Mouse (Mus musculus) forebrain, embryonic 12.5 days (tissue): Measurements from ENCODE around the gene Pdgfb. TPM values are rescaled to one million over a fixed set of nuclear protein-coding genes. Genes with fewer than 3 reads are reported as not detected.

ENCODE experiments used
- ATAC-seq: fragments of 200-750 bp; cut with Nextera tagmentation; 2 replicates; pipeline ENCODE4 v1.8.0; 2017; ENCODE audit warnings: moderate TSS enrichment; ENCODE audit not compliant: low FRiP score
- H3K27ac ChIP-seq: fragments of 300-500 bp; sonication (generic); 2 replicates; pipeline ENCODE4 v1.5.1; 2016; ENCODE audit warnings: mild to moderate bottlenecking
- H3K27me3 ChIP-seq: fragments of 300-500 bp; sonication (generic); 2 replicates; pipeline ENCODE4 v1.6.1; 2016; ENCODE audit warnings: mild to moderate bottlenecking
- H3K36me3 ChIP-seq: fragments of 300-500 bp; sonication (generic); replicated peaks from 2 replicates; pipeline ENCODE4 v1.6.1; 2016; ENCODE audit warnings: mild to moderate bottlenecking
- H3K4me1 ChIP-seq: fragments of 300-500 bp; sonication (generic); 2 replicates; pipeline ENCODE4 v1.6.1; 2016
- H3K4me2 ChIP-seq: fragments of 300-500 bp; sonication (generic); 2 replicates; pipeline ENCODE4 v1.6.1; 2016; ENCODE audit warnings: mild to moderate bottlenecking, moderate library complexity
- H3K4me3 ChIP-seq: fragments of 300-500 bp; sonication (generic); replicated peaks from 2 replicates; pipeline ENCODE4 v1.5.1; 2016; ENCODE audit warnings: mild to moderate bottlenecking
- H3K9ac ChIP-seq: fragments of 300-500 bp; sonication (generic); 2 replicates; pipeline ENCODE4 v1.6.1; 2016; ENCODE audit warnings: mild to moderate bottlenecking
- H3K9me3 ChIP-seq: fragments of 300-500 bp; sonication (generic); 2 replicates; pipeline ENCODE4 v1.6.1; 2016
- WGBS: fragments of 180-500 bp; shearing (Covaris S2); methylation state at CpG from one replicate; pipeline ENCODE4 v1.1.7; 2016; 5-methylcytosine and 5-hydroxymethylcytosine counted together
- polyA plus RNA-seq: library from polyadenylated mRNA; unstranded; fragments of >200 nt; fragmentation: Nextera tagmentation; extraction: Ambion mirVana; gene quantifications from 2 replicates; pipeline ENCODE4 v1.2.1, GENCODE M21; 2016

Gene Pdgfb
- 2.1 and 2.3 TPM in 2 replicates for polyA plus RNA-seq

DNA sequence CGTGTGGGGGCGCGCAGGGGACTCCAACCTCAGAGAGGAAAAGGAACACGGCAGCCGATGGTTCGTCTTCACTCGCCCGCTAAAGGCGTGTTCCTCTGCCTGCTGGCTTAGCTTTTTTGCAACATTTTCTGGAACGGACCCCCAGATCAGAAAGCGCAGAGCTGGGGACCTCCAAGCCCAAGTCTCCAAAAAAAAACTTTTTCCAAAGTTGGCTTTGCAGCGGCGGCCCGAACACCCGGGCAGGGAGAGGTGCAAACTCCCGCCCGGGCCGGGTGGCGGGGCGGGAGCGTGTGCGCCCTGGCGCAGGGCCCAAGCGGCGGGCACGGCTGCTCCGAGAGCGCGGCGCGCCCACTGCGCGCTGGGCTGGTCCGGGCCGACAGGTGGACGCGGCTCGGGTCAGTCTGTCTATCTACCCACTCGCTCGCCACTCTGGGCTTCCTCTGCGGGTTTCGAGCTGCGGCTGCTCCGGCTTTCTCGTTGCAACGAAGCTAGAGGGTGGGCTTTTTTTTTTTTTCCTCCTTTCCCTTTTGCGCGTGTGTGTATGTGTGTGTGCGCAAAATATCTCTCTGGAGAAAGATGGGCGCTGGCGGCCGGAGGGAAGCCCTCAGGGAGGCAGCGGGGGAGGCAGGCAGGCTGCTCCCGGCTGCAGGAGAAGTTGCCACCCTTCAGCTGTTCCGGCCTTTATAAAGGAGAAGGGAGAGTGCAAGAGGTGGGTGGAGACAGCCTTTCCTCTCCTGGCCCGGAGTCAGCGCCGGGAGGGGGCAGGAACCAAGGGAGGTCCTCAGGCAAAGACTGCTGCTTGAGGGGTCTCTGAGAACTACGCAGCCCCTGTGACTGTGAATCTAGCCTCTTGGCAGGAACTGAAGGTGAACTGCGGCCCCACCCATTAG lies at the start of gene Pdgfb:
Pdgfb (minus strand) TSS at position 657 of the 890 bp plus-strand sequence.
- Histone ChIP-seq H3K4me1 (peaks cover 33% of the 10 kb centered on the region), H3K27me3 (peaks cover 81% of the 10 kb centered on the region), H3K9me3 (no peaks in the 10 kb centered on the region), H3K9ac (peak within 1 kb of the TSS; percentile 41), H3K27ac (no peak within 1 kb of the TSS), H3K4me2 (peak within 1 kb of the TSS; percentile 100), H3K36me3 (no peaks in the 10 kb centered on the region), H3K4me3 (peak within 1 kb of the TSS; percentile 61)
- ATAC-seq: no peak
- under 1% methylated on average over 59 of the region's 60 CpGs for WGBS

DNA sequence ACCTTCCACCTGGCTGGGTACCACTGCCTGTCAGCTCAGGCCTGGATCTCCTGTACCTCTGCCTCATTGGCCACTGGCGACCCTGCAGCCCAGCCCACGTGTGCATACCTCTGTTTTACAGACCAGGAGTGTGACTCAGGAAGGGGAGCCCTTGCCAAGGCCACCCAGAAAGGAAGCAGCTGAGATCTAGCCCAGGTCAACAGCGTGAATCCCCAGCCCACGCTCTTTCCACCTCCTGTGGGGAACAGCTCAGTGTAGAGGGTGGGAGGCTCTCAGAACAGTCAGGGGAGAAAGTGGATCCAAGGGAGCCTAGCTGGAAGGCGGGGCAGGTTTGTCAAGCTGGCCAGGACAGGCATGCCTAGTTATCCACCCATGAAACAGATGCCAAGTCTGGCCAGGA lies 48.0 kb upstream of the Pdgfb start:
- no peak overlapping the region for H3K27ac ChIP-seq

DNA sequence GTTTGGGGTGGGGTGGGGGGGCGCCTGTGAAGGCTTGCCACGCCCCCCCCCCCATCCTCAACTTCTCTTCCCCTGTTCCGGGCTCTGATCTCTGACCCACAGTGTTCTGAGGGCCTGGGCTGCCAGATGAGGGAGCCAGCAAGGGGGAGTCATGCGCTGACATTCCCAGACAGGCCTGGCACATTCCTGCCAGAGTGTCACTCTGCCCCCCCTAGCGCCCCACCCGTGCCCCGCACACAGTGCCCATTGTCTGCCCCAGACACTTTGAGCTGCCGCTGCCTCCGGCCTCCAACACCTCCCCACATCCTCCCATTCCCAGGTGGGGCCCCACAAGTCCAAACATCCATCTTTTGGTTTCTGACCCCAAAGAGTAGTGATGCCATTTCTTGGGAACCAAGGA lies 47.6 kb upstream of the Pdgfb start:
- Histone ChIP-seq H3K4me2 (no peak overlapping the region), H3K27ac (no peak overlapping the region), H3K27me3 (peaks cover 10% of the 10 kb centered on the region; the same call in 1 of the 2 replicates), H3K9ac (no peak overlapping the region), H3K9me3 (no peaks in the 10 kb centered on the region), H3K4me3 (no peak overlapping the region), H3K4me1 (0 out of 2 replicates have a peak, but pooled peaks cover 4% of the 10 kb centered on the region), H3K36me3 (no peaks in the 10 kb centered on the region)
- no peak for ATAC-seq
- 69% methylated on average over 7 of the region's 9 CpGs for WGBS

More for the DNA sequence above, 48.0 kb upstream of the Pdgfb start:
- Histone ChIP-seq H3K4me1 (0 out of 2 replicates have a peak, but pooled peaks cover 4% of the 10 kb centered on the region), H3K27me3 (peaks cover 12% of the 10 kb centered on the region; the same call in 1 of the 2 replicates), H3K9ac (no peak overlapping the region), H3K9me3 (no peaks in the 10 kb centered on the region), H3K36me3 (no peaks in the 10 kb centered on the region), H3K4me2 (no peak overlapping the region), H3K4me3 (no peak overlapping the region)
- no peak for ATAC-seq
- 46% methylated on average over 5 of the region's 5 CpGs for WGBS

DNA sequence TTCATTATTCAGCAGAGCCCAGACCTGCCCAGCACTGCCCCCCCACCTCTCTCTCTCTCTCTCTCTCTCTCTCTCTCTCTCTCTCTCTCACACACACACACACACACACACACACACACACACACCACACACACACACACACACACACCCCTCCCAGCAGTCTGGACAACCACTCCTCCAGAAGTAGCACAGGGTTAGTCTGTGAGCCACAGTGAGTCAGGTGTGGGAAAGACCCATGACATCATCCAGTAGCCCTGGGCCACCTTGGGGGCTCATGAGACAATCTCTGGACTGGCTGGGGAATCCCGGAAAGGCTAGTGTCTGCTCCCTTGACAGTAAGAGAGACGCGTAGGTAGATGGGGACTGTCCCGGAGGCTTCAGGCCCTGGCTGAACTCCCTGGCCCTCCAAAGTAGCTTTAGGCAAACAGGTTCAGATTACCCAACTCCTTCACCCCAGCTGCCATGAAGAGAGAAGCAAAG lies 46.3 kb upstream of the Pdgfb start:
- 96% methylated on average over 4 of the region's 4 CpGs for WGBS
- Histone ChIP-seq H3K9ac (no peak overlapping the region), H3K36me3 (no peaks in the 10 kb centered on the region), H3K4me3 (no peak overlapping the region), H3K27ac (no peak overlapping the region), H3K4me1 (peaks cover 9% of the 10 kb centered on the region; the same call in 1 of the 2 replicates), H3K4me2 (no peak overlapping the region), H3K9me3 (no peaks in the 10 kb centered on the region), H3K27me3 (0 out of 2 replicates have a peak, but pooled peaks cover 8% of the 10 kb centered on the region)
- ATAC-seq: no peak

DNA sequence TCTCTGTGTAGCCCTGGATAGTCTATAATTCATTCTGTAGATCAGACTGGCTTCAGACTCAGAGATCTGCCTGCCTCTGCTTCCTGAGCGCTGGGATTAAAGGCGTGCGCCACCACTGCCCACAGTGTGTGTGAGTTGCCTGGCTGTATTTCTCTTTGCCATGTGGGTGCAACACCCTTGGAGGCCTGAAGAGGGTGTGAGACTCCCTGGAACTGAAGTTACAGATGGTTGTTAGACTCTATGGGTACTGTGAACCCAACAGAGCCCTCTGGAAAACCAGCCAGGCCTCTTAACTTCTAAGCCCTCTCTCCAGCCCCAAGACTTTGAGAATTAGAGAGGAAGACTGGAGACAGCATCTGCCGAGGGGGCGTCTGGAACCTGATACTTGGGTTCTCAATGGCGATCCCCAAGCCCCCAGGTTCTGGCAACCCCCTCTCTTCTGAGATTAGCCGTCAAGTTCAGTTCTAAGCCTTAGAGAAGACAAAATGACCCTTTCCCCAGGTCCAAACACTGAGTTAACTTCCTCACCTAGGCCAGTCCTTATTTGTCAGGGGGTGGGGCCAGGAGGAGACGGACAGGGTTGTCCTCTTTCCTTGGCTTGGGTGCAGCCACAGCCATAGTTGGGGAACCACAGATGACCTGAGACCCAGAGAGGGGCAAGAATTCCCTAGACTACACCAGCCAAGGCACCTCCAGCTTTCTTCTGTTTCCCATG lies 45.7 kb upstream of the Pdgfb start:
- no peaks in the 10 kb centered on the region for H3K9me3 ChIP-seq
- no peaks in the 10 kb centered on the region for H3K36me3 ChIP-seq
- H3K9ac ChIP-seq: no peak overlapping the region
- H3K4me1 ChIP-seq: peaks cover 9% of the 10 kb centered on the region
- H3K4me3 ChIP-seq: no peak overlapping the region
- no peak overlapping the region for H3K4me2 ChIP-seq
- ATAC-seq: no peak
- WGBS: 88% methylated on average over 8 of the region's 8 CpGs
- H3K27me3 ChIP-seq: 0 out of 2 replicates have a peak, but pooled peaks cover 8% of the 10 kb centered on the region
- H3K27ac ChIP-seq: no peak overlapping the region

DNA sequence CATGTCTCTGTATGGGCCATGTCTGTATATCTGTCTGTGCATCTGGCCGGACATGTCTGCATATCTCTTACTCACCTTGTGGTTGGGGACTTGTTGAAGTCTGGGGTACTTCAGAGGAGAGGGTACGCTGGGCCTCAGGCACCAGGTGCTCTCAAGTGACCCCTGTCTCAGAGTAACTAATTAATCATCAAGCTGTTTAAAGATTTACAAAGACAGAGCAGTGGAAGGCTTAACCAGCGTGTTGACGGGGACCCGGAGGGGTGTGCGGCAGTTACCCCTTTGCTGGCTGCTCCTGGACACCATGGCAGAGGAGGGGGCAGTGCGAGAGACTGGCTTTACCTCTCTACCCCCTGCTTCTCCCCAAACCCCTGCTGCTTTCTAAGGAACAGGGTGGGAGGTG lies 44.8 kb upstream of the Pdgfb start:
- H3K27ac ChIP-seq: no peak overlapping the region
- no peak for ATAC-seq
- no peak overlapping the region for H3K4me2 ChIP-seq
- H3K9ac ChIP-seq: no peak overlapping the region
- H3K36me3 ChIP-seq: no peaks in the 10 kb centered on the region
- no peaks in the 10 kb centered on the region for H3K9me3 ChIP-seq
- peaks cover 14% of the 10 kb centered on the region for H3K4me1 ChIP-seq
- 72% methylated on average over 7 of the region's 7 CpGs for WGBS
- 0 out of 2 replicates have a peak, but pooled peaks cover 8% of the 10 kb centered on the region for H3K27me3 ChIP-seq
- no peak overlapping the region for H3K4me3 ChIP-seq

DNA sequence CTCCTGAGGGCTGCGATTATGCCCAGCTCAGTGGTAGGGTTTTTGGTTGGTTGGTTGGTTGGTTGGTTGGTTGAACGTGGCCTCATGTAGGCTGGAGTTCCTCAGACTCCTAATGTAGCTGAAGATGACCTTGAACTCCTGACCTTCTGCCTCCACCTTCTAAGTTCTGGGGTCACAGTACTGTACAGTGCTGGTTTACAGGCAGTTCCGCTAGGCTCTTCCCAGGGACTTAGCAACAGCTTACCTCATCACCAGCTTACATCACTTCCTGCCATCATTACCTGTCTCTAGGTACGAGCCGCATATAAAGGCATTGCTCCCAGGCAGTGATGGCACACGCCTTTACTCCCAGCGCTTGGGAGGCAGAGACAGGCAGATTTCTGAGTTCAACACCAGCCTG lies 43.4 kb upstream of the Pdgfb start:
- Histone ChIP-seq H3K27me3 (0 out of 2 replicates have a peak, but pooled peaks cover 4% of the 10 kb centered on the region), H3K36me3 (no peaks in the 10 kb centered on the region), H3K4me3 (no peak overlapping the region), H3K4me1 (peaks cover 11% of the 10 kb centered on the region), H3K9ac (no peak overlapping the region), H3K4me2 (no peak overlapping the region), H3K9me3 (no peaks in the 10 kb centered on the region), H3K27ac (no peak overlapping the region)
- 93% methylated on average over 7 of the region's 7 CpGs for WGBS
- no peak for ATAC-seq

DNA sequence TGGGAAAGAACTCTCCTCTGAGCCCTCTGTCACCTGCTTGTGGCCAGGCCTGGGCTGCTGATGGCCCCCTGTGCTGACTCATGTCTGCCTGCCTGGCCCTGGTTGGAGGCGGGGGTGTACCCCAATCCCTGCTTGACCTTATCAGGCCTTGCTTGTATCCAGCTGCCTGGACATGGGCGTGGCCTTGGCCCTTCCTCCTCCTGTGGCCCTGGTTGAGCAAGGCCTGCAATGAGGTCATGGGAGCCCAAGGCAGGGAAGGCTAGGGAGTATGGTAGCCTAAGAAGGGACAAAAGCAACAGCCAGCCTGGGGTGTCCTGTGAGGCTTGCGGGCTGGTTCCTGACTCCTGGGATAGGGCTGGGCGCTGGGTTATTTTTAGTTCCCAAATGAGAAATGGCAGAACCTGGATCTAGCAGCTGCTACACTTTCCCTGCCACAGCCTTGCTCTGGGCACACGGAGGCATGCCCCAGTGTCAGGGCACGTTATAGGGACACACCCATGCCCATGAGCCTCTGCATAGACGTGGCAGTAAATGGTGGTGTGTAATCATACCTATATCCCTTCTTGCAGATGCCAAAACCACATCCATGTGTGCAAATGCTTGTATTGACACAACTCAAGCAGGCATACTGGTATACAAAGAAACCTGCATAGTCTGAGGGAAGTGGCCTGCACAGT lies 39.4 kb upstream of the Pdgfb start:
- ATAC-seq: no peak
- WGBS: 91% methylated on average over 7 of the region's 7 CpGs
- H3K9me3 ChIP-seq: no peaks in the 10 kb centered on the region

DNA sequence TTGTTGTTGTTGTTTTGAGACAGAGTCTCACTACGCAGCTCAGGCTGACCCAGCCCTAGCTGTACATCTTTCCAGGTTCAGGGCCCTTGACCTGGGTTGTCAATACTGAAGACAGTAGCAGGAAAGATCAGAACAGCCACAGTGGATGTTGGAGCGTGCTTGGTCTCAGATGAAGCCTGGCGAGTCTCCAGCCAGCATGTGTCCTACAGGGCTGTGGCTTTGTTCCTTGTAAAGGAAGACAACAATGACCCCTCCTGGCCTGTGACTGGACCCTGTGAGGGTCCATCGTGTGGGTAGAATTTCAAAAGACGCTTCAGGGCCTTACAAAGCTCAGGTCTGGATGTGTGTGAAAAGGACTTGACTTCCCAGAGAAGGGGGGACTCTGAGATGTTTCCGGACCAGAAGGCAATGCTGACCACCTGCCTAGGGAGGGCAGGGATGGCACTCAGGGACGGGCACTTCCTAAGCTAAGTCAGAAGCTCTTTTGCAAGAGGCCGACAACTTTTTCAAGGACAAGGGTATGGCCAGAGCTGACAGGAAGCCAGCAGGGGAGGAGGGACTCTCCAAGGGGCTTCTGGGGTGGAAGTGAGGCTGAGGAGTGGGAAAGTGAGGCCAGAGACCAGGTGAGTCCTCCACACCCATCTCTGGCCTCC lies 38.7 kb upstream of the Pdgfb start:
- H3K36me3 ChIP-seq: no peaks in the 10 kb centered on the region
- ATAC-seq: no peak
- no peak overlapping the region for H3K27ac ChIP-seq
- H3K9me3 ChIP-seq: no peaks in the 10 kb centered on the region
- no peak overlapping the region for H3K4me3 ChIP-seq
- H3K4me1 ChIP-seq: peaks cover 10% of the 10 kb centered on the region
- no peak overlapping the region for H3K9ac ChIP-seq
- no peak overlapping the region for H3K4me2 ChIP-seq
- WGBS: 69% methylated on average over 8 of the region's 8 CpGs
- H3K27me3 ChIP-seq: no peaks in the 10 kb centered on the region

More for the DNA sequence above, 39.4 kb upstream of the Pdgfb start:
- Histone ChIP-seq H3K36me3 (no peaks in the 10 kb centered on the region), H3K4me1 (peaks cover 10% of the 10 kb centered on the region), H3K27ac (no peak overlapping the region), H3K4me2 (no peak overlapping the region), H3K9ac (no peak overlapping the region), H3K4me3 (no peak overlapping the region), H3K27me3 (no peaks in the 10 kb centered on the region)

DNA sequence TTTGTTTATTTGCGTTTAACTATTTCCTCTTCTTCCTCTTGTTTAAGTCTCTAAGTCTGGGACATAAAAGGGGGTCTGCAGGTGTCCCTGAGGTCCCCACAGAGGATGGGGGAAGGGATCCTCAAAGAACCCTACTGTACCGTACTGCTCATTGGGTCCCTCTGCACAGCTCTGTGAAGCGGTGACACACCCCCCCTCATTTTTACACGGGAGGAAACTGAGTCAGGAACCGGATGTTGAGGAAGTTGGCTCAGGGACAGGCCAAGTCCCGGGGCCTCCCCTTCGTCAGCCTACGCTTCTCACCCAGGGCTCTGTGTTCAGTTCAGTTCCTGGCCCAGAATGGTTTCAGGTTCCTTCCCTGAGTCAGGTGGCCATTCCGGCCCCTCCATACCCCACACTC lies 37.0 kb upstream of the Pdgfb start:
- no peaks in the 10 kb centered on the region for H3K36me3 ChIP-seq
- WGBS: 87% methylated on average over 9 of the region's 9 CpGs
- peaks cover 8% of the 10 kb centered on the region for H3K4me1 ChIP-seq
- H3K9me3 ChIP-seq: no peaks in the 10 kb centered on the region
- no peaks in the 10 kb centered on the region for H3K27me3 ChIP-seq
- no peak overlapping the region for H3K4me2 ChIP-seq
- H3K27ac ChIP-seq: no peak overlapping the region
- no peak overlapping the region for H3K9ac ChIP-seq
- no peak for ATAC-seq
- H3K4me3 ChIP-seq: no peak overlapping the region

DNA sequence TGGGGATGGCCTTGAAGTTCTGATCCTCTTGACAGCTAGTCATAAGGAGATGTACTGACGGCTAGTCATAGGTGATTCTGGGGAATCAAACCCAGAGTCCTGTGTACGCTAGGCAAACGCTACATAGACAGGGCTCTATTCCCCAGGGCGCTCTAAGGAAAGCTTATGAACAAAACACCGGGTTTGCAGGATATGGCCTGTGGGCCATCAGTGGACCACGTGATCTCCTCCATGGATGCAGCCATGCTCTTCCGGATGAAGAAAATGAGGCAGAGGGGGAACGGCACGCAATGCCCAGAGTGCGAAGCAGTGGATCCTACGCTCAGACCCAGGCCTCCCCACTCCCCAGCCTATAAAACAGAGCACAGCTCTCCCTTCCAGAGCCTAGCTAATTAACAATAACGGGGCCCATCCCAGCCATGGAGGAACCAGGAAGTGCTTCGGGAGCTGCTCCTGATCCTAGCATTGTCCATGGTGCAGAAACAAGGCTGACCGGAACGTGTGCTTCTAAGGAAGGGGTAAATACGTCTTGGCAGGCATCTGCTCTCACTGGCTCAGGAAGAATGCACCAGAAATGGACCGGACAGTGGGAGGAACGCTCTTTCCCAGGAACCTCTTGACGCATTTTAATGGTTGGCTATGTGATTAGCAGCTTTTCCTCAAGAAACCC lies 36.5 kb upstream of the Pdgfb start:
- Histone ChIP-seq H3K27ac (no peak overlapping the region), H3K9ac (no peak overlapping the region), H3K4me3 (no peak overlapping the region), H3K27me3 (no peaks in the 10 kb centered on the region), H3K9me3 (no peaks in the 10 kb centered on the region), H3K36me3 (no peaks in the 10 kb centered on the region), H3K4me1 (peaks cover 4% of the 10 kb centered on the region; the same call in 1 of the 2 replicates), H3K4me2 (no peak overlapping the region)
- no peak for ATAC-seq
- 83% methylated on average over 19 of the region's 19 CpGs for WGBS
